Mouse (Mus musculus): ENCODE measurements around the gene Slc31a2. TPM values are rescaled to one million over a fixed set of nuclear protein-coding genes. Genes with fewer than 3 reads are reported as not detected.

Slc31a2 gene
- total RNA-seq (2012; rRNA removed) (0.08 TPM in 1 of 2 replicates, not detected in the other), polyA plus RNA-seq (2012; ENCODE audit: insufficient read depth in 1 of 2, insufficient read length in 2 of 2, low read depth in 1 of 2, low replicate concordance in 2 of 2, missing spikeins in 1 of 2) (under 1 TPM in 1 of 2 experiments, not detected in 1; 0.25 TPM)

- no peak within 1 kb of the TSS for H3K27ac ChIP-seq (ENCODE audit: control insufficient read depth, low read depth, low read length)
- H3K79me2 ChIP-seq (ENCODE audit: control insufficient read depth, insufficient read depth, low read length, poor library complexity): no peaks in the 10 kb centered on the region
- H3K36me3 ChIP-seq (ENCODE audit: control insufficient read depth in 1 of 2, insufficient read depth in 2 of 2, low read length in 2 of 2): no peaks in the 10 kb centered on the region
- DNase-seq (ENCODE audit: low read depth, low spot score): no peak
- H3K9me3 ChIP-seq (replicated peaks; ENCODE audit: insufficient read depth, low read length): no peaks in the 10 kb centered on the region
- H3K27me3 ChIP-seq (ENCODE audit: control insufficient read depth in 1 of 2, insufficient read depth in 2 of 2, low read length in 2 of 2): no peaks in the 10 kb centered on the region
- TF ChIP-seq ELF1 (IDR thresholded peaks at IDR 0.05; ENCODE audit: low read depth, low read length) (no peak), NELFE (IDR thresholded peaks at IDR 0.05; ENCODE audit: low read depth, low read length) (no peak), CHD2 (IDR thresholded peaks at IDR 0.05; ENCODE audit: low read length) (no peak), GABPA (IDR thresholded peaks at IDR 0.05; ENCODE audit: low read depth, low read length) (no peak), KAT2A (conservative IDR thresholded peaks at IDR 0.05; ENCODE audit: low read depth, low read length) (no peak), UBTF (IDR thresholded peaks at IDR 0.05; ENCODE audit: borderline replicate concordance, insufficient read depth, low read depth, low read length) (no peak), TAL1 (IDR thresholded peaks at IDR 0.05; ENCODE audit: low read length) (no peak), GATA1 (IDR thresholded peaks at IDR 0.05; ENCODE audit: low read depth, low read length) (no peak), SMC3 (IDR thresholded peaks at IDR 0.05; ENCODE audit: low read depth, low read length) (no peak), SIN3A (IDR thresholded peaks at IDR 0.05; ENCODE audit: low read length) (no peak), MAFK (IDR thresholded peaks at IDR 0.05; ENCODE audit: borderline replicate concordance, low read depth, low read length) (no peak), ZMIZ1 (IDR thresholded peaks at IDR 0.05; ENCODE audit: low read depth, low read length) (no peak), MEF2A (IDR thresholded peaks at IDR 0.05; ENCODE audit: extremely low read depth, insufficient replicate concordance, low read depth, low read length, poor library complexity, severe bottlenecking) (no peak), RCOR1 (IDR thresholded peaks at IDR 0.05; ENCODE audit: low read depth, low read length) (no peak), E2F4 (IDR thresholded peaks at IDR 0.05; ENCODE audit: borderline replicate concordance, low read depth, low read length) (no peak), RAD21 (IDR thresholded peaks at IDR 0.05; ENCODE audit: low read depth, low read length) (no peak), MYB (IDR thresholded peaks at IDR 0.05; ENCODE audit: low read depth, low read length) (no peak)
- no peaks in the 10 kb centered on the region for H3K4me1 ChIP-seq (ENCODE audit: control insufficient read depth in 1 of 2, insufficient read depth in 2 of 2, low read length in 2 of 2)
- no peak within 1 kb of the TSS for H3K4me3 ChIP-seq (ENCODE audit: control insufficient read depth in 1 of 2, insufficient read depth in 1 of 2, low read depth in 2 of 2, low read length in 2 of 2)
- H3K9ac ChIP-seq (ENCODE audit: control insufficient read depth, low read depth, low read length, poor library complexity, severe bottlenecking): no peak within 1 kb of the TSS
Observed at GRCm38 (mm10) chr4:62262276-62262675, at the start of gene Slc31a2. Gene Slc31a2, plus strand, starts transcription at chr4:62262562.

GRCm38 (mm10) chr4:62213490-62213889 lies 48.9 kb upstream of the Slc31a2 start:
- H3K27ac ChIP-seq (ENCODE audit: control insufficient read depth, low read depth, low read length): no peak overlapping the region

More at GRCm38 (mm10) chr4:62213490-62213889, 48.9 kb upstream of the Slc31a2 start:
- Histone ChIP-seq H3K36me3 (ENCODE audit: control insufficient read depth in 1 of 2, insufficient read depth in 2 of 2, low read length in 2 of 2) (no peaks in the 10 kb centered on the region), H3K79me2 (ENCODE audit: control insufficient read depth, insufficient read depth, low read length, poor library complexity) (no peaks in the 10 kb centered on the region), H3K27me3 (ENCODE audit: control insufficient read depth in 1 of 2, insufficient read depth in 2 of 2, low read length in 2 of 2) (no peaks in the 10 kb centered on the region), H3K9me3 (replicated peaks; ENCODE audit: insufficient read depth, low read length) (no peaks in the 10 kb centered on the region), H3K9ac (ENCODE audit: control insufficient read depth, low read depth, low read length, poor library complexity, severe bottlenecking) (no peak overlapping the region), H3K4me3 (ENCODE audit: control insufficient read depth in 1 of 2, insufficient read depth in 1 of 2, low read depth in 2 of 2, low read length in 2 of 2) (no peak overlapping the region), H3K4me1 (ENCODE audit: control insufficient read depth in 1 of 2, insufficient read depth in 2 of 2, low read length in 2 of 2) (no peaks in the 10 kb centered on the region)
- no peak for TF ChIP-seq UBTF (IDR thresholded peaks at IDR 0.05; ENCODE audit: borderline replicate concordance, insufficient read depth, low read depth, low read length)
- TF ChIP-seq GATA1 (IDR thresholded peaks at IDR 0.05; ENCODE audit: low read depth, low read length): no peak
- no peak for TF ChIP-seq MXI1 (IDR thresholded peaks at IDR 0.05; ENCODE audit: low read depth, low read length)
- TF ChIP-seq USF1 (IDR thresholded peaks at IDR 0.05; ENCODE audit: low read depth, low read length): no peak
- TF ChIP-seq RAD21 (IDR thresholded peaks at IDR 0.05; ENCODE audit: low read depth, low read length): no peak
- DNase-seq (ENCODE audit: low read depth, low spot score): no peak
